Mouse (Mus musculus): Measurements from ENCODE around the gene Nlrc5. TPM values are rescaled to one million over a fixed set of nuclear protein-coding genes. Genes with fewer than 3 reads are reported as not detected.

The Nlrc5 gene
- total and polyA plus RNA-seq, 3 experiments = 0.03 TPM; not detected in 2

DNA sequence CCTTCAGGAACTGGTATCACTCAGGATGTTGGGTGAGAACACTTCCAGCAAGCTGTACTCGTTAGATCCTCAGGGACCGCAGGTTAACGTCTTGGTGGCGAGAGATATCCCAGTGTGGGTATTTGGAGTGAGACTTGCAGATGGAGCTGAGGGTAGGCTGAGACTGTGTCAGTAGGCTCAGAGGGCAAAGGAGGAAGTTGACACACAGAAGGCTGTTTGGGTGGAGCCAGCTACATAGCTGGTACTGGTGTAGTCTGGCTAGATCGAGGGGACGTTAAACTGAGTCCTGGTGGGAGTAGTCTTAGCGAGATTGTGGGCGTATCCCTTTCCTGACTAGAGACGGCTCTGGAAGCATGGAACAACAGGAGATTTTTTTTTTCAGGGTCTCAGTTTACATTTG, 16.1 kb upstream of the Nlrc5 start:
- peaks cover 0 to 6% of the 10 kb centered on the region in 2 experiments; a peak in 2 of 4 replicates for H3K4me1 ChIP-seq (ENCODE audit: control insufficient read depth in 1 of 2, insufficient read depth in 2 of 2, low read length in 2 of 2)
- no peaks in the 10 kb centered on the region for H3K27me3 ChIP-seq (ENCODE audit: control insufficient read depth in 1 of 2, insufficient read depth in 2 of 2, low read length in 2 of 2)
- H3K4me3 ChIP-seq (ENCODE audit: control insufficient read depth in 1 of 2, insufficient read depth in 1 of 2, low read depth in 2 of 2, low read length in 2 of 2) = peak overlapping the region in 1 of 2 experiments; percentile 1; a peak in 1 of 4 replicates
- no peak overlapping the region for H3K27ac ChIP-seq (ENCODE audit: control insufficient read depth, low read depth, low read length)
- no peaks in the 10 kb centered on the region for H3K9me3 ChIP-seq (replicated peaks; ENCODE audit: insufficient read depth, low read length)
- H3K79me2 ChIP-seq (ENCODE audit: control insufficient read depth, insufficient read depth, low read length, poor library complexity) = no peaks in the 10 kb centered on the region
- peak; percentile 87 for DNase-seq (ENCODE audit: low read depth, low spot score)
- H3K36me3 ChIP-seq (ENCODE audit: control insufficient read depth in 1 of 2, insufficient read depth in 2 of 2, low read length in 2 of 2) = peaks cover 0 to 4% of the 10 kb centered on the region in 2 experiments; a peak in 2 of 4 replicates
- TF ChIP-seq HCFC1 (IDR thresholded peaks at IDR 0.05; ENCODE audit: low read depth, low read length) = no peak
- TF ChIP-seq MAFK (IDR thresholded peaks at IDR 0.05; ENCODE audit: borderline replicate concordance, low read depth, low read length) = no peak
- 0 out of 2 replicates have a peak, but pooled peaks have one; percentile 4 for TF ChIP-seq GATA1 (IDR thresholded peaks at IDR 0.05; ENCODE audit: low read depth, low read length)
- no peak for TF ChIP-seq CHD2 (IDR thresholded peaks at IDR 0.05; ENCODE audit: low read length)
- no peak for TF ChIP-seq RCOR1 (IDR thresholded peaks at IDR 0.05; ENCODE audit: low read depth, low read length)
- TF ChIP-seq CHD1 (IDR thresholded peaks at IDR 0.05; ENCODE audit: low read depth, low read length) = no peak
- TF ChIP-seq ZC3H11A (IDR thresholded peaks at IDR 0.05; ENCODE audit: low read depth, low read length) = no peak
- TF ChIP-seq ETS1 (IDR thresholded peaks at IDR 0.05; ENCODE audit: low read depth, low read length) = no peak
- TF ChIP-seq SIN3A (IDR thresholded peaks at IDR 0.05; ENCODE audit: low read length) = 0 out of 2 replicates have a peak, but pooled peaks have one; percentile 48
- TF ChIP-seq MAX (IDR thresholded peaks at IDR 0.05; ENCODE audit: low read length) = no peak
- TF ChIP-seq ZMIZ1 (IDR thresholded peaks at IDR 0.05; ENCODE audit: low read depth, low read length) = no peak
- TF ChIP-seq TBP (IDR thresholded peaks at IDR 0.05; ENCODE audit: low read depth, low read length) = no peak
- 0 out of 2 replicates have a peak, but pooled peaks have one; percentile 45 for TF ChIP-seq ELF1 (IDR thresholded peaks at IDR 0.05; ENCODE audit: low read depth, low read length)
- no peak for TF ChIP-seq ZKSCAN1 (IDR thresholded peaks at IDR 0.05; ENCODE audit: low read depth, low read length)
- peak in 1 of 2 experiments; percentile 10; a peak in 1 of 4 replicates for TF ChIP-seq EP300 (IDR thresholded peaks at IDR 0.05; ENCODE audit: low read depth in 1 of 2, low read length in 2 of 2)
- no peak for TF ChIP-seq POLR2A (IDR thresholded peaks at IDR 0.05; ENCODE audit: control insufficient read depth in 1 of 2, insufficient read depth in 1 of 2, low read depth in 1 of 2, low read length in 2 of 2, poor library complexity in 1 of 2)
- no peak overlapping the region for H3K9ac ChIP-seq (ENCODE audit: control insufficient read depth, low read depth, low read length, poor library complexity, severe bottlenecking)

DNA sequence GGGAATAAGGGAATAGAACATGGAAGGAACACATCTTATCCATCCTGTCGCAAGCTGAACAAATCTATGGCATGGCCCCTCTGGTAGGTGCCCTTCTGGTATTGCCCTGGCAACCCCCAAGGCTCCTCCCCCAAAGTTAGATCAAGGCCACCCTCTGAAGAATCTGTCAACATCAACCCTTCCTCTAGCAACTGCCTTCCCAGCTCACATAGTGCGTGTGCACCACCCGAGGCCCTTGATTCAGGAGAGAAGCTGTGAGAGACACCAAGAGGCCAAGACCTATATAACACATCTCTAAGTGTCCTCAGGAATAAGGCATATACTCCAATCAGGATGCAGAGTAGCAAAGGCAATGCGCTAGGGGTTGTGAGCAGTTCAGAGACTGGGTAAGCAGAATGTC, 11.9 kb upstream of the Nlrc5 start:
- DNase-seq (ENCODE audit: low read depth, low spot score) = no peak
- H3K9me3 ChIP-seq (replicated peaks; ENCODE audit: insufficient read depth, low read length) = no peaks in the 10 kb centered on the region
- H3K9ac ChIP-seq (ENCODE audit: control insufficient read depth, low read depth, low read length, poor library complexity, severe bottlenecking) = no peak overlapping the region
- peaks cover 0 to 7% of the 10 kb centered on the region in 2 experiments; a peak in 2 of 4 replicates for H3K36me3 ChIP-seq (ENCODE audit: control insufficient read depth in 1 of 2, insufficient read depth in 2 of 2, low read length in 2 of 2)
- H3K79me2 ChIP-seq (ENCODE audit: control insufficient read depth, insufficient read depth, low read length, poor library complexity) = no peaks in the 10 kb centered on the region
- no peak overlapping the region for H3K27ac ChIP-seq (ENCODE audit: control insufficient read depth, low read depth, low read length)
- peaks cover 2 to 6% of the 10 kb centered on the region in 2 experiments for H3K4me1 ChIP-seq (ENCODE audit: control insufficient read depth in 1 of 2, insufficient read depth in 2 of 2, low read length in 2 of 2)
- TF ChIP-seq HCFC1 (IDR thresholded peaks at IDR 0.05; ENCODE audit: low read depth, low read length) = no peak
- no peak for TF ChIP-seq UBTF (IDR thresholded peaks at IDR 0.05; ENCODE audit: borderline replicate concordance, insufficient read depth, low read depth, low read length)
- no peak for TF ChIP-seq MEF2A (IDR thresholded peaks at IDR 0.05; ENCODE audit: extremely low read depth, insufficient replicate concordance, low read depth, low read length, poor library complexity, severe bottlenecking)
- no peak for TF ChIP-seq TBP (IDR thresholded peaks at IDR 0.05; ENCODE audit: low read depth, low read length)
- TF ChIP-seq POLR2A (IDR thresholded peaks at IDR 0.05; ENCODE audit: control insufficient read depth in 1 of 2, insufficient read depth in 1 of 2, low read depth in 1 of 2, low read length in 2 of 2, poor library complexity in 1 of 2) = no peak
- TF ChIP-seq MXI1 (IDR thresholded peaks at IDR 0.05; ENCODE audit: low read depth, low read length) = no peak
- TF ChIP-seq CHD2 (IDR thresholded peaks at IDR 0.05; ENCODE audit: low read length) = no peak
- TF ChIP-seq POLR2AphosphoS2 (IDR thresholded peaks at IDR 0.05; ENCODE audit: low read length) = no peak
- no peak for TF ChIP-seq CHD1 (IDR thresholded peaks at IDR 0.05; ENCODE audit: low read depth, low read length)
- TF ChIP-seq E2F4 (IDR thresholded peaks at IDR 0.05; ENCODE audit: borderline replicate concordance, low read depth, low read length) = no peak
- no peak for TF ChIP-seq ZNF384 (IDR thresholded peaks at IDR 0.05; ENCODE audit: low read depth, low read length)
- no peak for TF ChIP-seq GATA1 (IDR thresholded peaks at IDR 0.05; ENCODE audit: low read depth, low read length)
- no peak for TF ChIP-seq ETS1 (IDR thresholded peaks at IDR 0.05; ENCODE audit: low read depth, low read length)
- no peak for TF ChIP-seq USF1 (IDR thresholded peaks at IDR 0.05; ENCODE audit: low read depth, low read length)
- TF ChIP-seq POLR2AphosphoS5 (IDR thresholded peaks at IDR 0.05; ENCODE audit: borderline replicate concordance, low read depth, low read length) = no peak
- TF ChIP-seq MYB (IDR thresholded peaks at IDR 0.05; ENCODE audit: low read depth, low read length) = no peak
- no peak for TF ChIP-seq MAZ (IDR thresholded peaks at IDR 0.05; ENCODE audit: low read depth, low read length)
- TF ChIP-seq KAT2A (conservative IDR thresholded peaks at IDR 0.05; ENCODE audit: low read depth, low read length) = no peak
- H3K4me3 ChIP-seq (ENCODE audit: control insufficient read depth in 1 of 2, insufficient read depth in 1 of 2, low read depth in 2 of 2, low read length in 2 of 2) = no peak overlapping the region
- peaks cover 0 to 1% of the 10 kb centered on the region in 2 experiments; a peak in 1 of 4 replicates for H3K27me3 ChIP-seq (ENCODE audit: control insufficient read depth in 1 of 2, insufficient read depth in 2 of 2, low read length in 2 of 2)
